ENCODE assay signal across 9 mouse cellular contexts in the genomic region with DNA sequence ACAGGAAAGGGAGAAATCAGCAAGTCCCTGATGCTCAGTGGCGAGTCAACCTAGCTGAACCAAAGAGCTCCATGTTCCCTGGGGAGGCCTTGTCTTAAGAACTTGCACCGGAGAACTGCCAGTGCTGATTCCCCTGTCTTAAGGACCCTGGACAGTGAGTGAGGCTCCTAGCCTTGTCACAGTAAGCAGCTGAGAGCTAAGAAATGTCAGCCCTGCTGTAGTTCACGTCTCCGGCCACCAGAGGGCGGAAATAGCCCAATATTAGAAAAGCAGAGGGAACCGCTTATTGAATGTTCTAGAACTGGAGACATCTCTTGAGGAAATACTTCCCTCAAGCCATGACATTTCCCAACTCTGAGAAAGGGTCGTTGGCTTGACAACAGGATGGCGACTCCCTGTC. TPM values are rescaled to one million over a fixed set of nuclear protein-coding genes. Genes with fewer than 3 reads are reported as not detected.
DNase-seq lines count a peak whose midpoint lies in the region; ATAC-seq and TF ChIP-seq lines count a peak whose summit lies in the region.
"Had no signal": no experiment of that assay in that cellular context is flagged by ENCODE, and none has a peak within 500 bp of the region (broad histone marks: within the 10 kb centered on the region; RNA-seq: fewer than 3 reads in every experiment).

No protein-coding gene starts in this region.

- no peak overlapping the region for H3K4me2 ChIP-seq in liver, embryonic 12.5 days
- no peak overlapping the region for H3K4me2 ChIP-seq in limb, embryonic 11.5 days (ENCODE audit: low read depth, severe bottlenecking)
- H3K4me2 ChIP-seq: embryonic facial prominence, embryonic 15.5 days had no signal

- H3K27ac ChIP-seq in liver, embryonic 12.5 days: no peak overlapping the region
- no peak overlapping the region for H3K27ac ChIP-seq in limb, embryonic 11.5 days (replicated peaks; ENCODE audit: low read depth, low read length)
- no peak overlapping the region for H3K27ac ChIP-seq in thymus, adult 2 months (ENCODE audit: control insufficient read depth, insufficient read depth, low read length)
- H3K27ac ChIP-seq: embryonic facial prominence, embryonic 15.5 days had no signal

- no peak for ATAC-seq in liver, embryonic 12.5 days
- no peak for ATAC-seq in limb, embryonic 11.5 days (ENCODE audit: insufficient number of reproducible peaks, low FRiP score, low TSS enrichment, low read depth)

- no peak for TF ChIP-seq POLR2A in thymus, adult 2 months (IDR thresholded peaks at IDR 0.05; ENCODE audit: control insufficient read depth, extremely low read depth, insufficient read depth, low read length, poor library complexity)

- no peaks in the 10 kb centered on the region for H3K9me3 ChIP-seq in liver, embryonic 12.5 days (replicated peaks)
- H3K9me3 ChIP-seq in limb, embryonic 11.5 days (ENCODE audit: control insufficient read depth, low read length): no peaks in the 10 kb centered on the region
- H3K9me3 ChIP-seq: embryonic facial prominence, embryonic 15.5 days had no signal

- no peaks in the 10 kb centered on the region for H3K4me1 ChIP-seq in liver, embryonic 12.5 days
- no peaks in the 10 kb centered on the region for H3K4me1 ChIP-seq in limb, embryonic 11.5 days (ENCODE audit: control insufficient read depth, insufficient read depth, low read length)
- no peaks in the 10 kb centered on the region for H3K4me1 ChIP-seq in thymus, adult 2 months (replicated peaks; ENCODE audit: control insufficient read depth, insufficient read depth, low read length)
- H3K4me1 ChIP-seq: embryonic facial prominence, embryonic 15.5 days had no signal

- peak; percentile 62 for DNase-seq in liver
- DNase-seq in cerebellum, adult 8-10 months: peak; percentile 55
- peak; percentile 46 to 84 for DNase-seq in frontal cortex, postnatal 14 days (ENCODE audit: low spot score in 2 of 2)
- peak; percentile 17 to 71 for DNase-seq in kidney, adult 8-10 months
- DNase-seq in limb, embryonic 11.5 days (ENCODE audit: low spot score): peak; percentile 87
- peak; percentile 14 for DNase-seq in ovary, adult 18-20 months (ENCODE audit: low spot score)
- DNase-seq in thymus, adult 2 months: peak; percentile 71

- H3K36me3 ChIP-seq in liver, embryonic 12.5 days: no peaks in the 10 kb centered on the region
- no peaks in the 10 kb centered on the region for H3K36me3 ChIP-seq in limb, embryonic 11.5 days (ENCODE audit: control insufficient read depth, insufficient read depth, low read length)
- no peaks in the 10 kb centered on the region for H3K36me3 ChIP-seq in thymus, adult 2 months (ENCODE audit: control insufficient read depth, insufficient read depth, low read length)
- H3K36me3 ChIP-seq: embryonic facial prominence, embryonic 15.5 days had no signal

- TF ChIP-seq CTCF in thymus, adult 2 months (IDR thresholded peaks at IDR 0.05; ENCODE audit: borderline replicate concordance, control insufficient read depth, extremely low read depth, insufficient read depth, low read length, poor library complexity): peak; percentile 59; the same call in 1 of the 2 replicates

- H3K9ac ChIP-seq in liver, embryonic 12.5 days: no peak overlapping the region
- H3K9ac ChIP-seq in limb, embryonic 11.5 days (ENCODE audit: low read length): no peak overlapping the region
- H3K9ac ChIP-seq: embryonic facial prominence, embryonic 15.5 days had no signal

- H3K27me3 ChIP-seq in liver, embryonic 12.5 days (replicated peaks): no peaks in the 10 kb centered on the region
- H3K27me3 ChIP-seq in limb, embryonic 11.5 days (ENCODE audit: control insufficient read depth, insufficient read depth, low read length): no peaks in the 10 kb centered on the region
- H3K27me3 ChIP-seq in thymus, adult 2 months (ENCODE audit: control insufficient read depth, insufficient read depth, low read length): no peaks in the 10 kb centered on the region
- H3K27me3 ChIP-seq: embryonic facial prominence, embryonic 15.5 days had no signal

- no peak overlapping the region for H3K4me3 ChIP-seq in liver, embryonic 12.5 days
- H3K4me3 ChIP-seq in limb, embryonic 11.5 days (ENCODE audit: low read depth, low read length): no peak overlapping the region
- H3K4me3 ChIP-seq in thymus, adult 2 months (ENCODE audit: control insufficient read depth, insufficient read depth, low read length): no peak overlapping the region
- H3K4me3 ChIP-seq: embryonic facial prominence, embryonic 15.5 days had no signal

- 15% methylated on average over 8 of the region's 8 CpGs for WGBS in liver, embryonic 12.5 days (ENCODE audit: insufficient replicate concordance)
- 26% methylated on average over 8 of the region's 8 CpGs for WGBS in limb, embryonic 11.5 days
- WGBS in thymus, adult 2 months: 29% methylated on average over 8 of the region's 8 CpGs

RNA-seq across cellular contexts. Expression of a gene that starts 34.1 kb away (rescaled TPM):
- polyA plus RNA-seq in liver, embryonic 12.5 days (2016; fragmentation: Nextera tagmentation; extraction: Ambion mirVana): 8.7 and 10.2 TPM in 2 replicates
- 22.2 and 25.4 TPM in 2 replicates for polyA plus RNA-seq in limb, embryonic 11.5 days (2014; fragmentation: Nextera tagmentation; extraction: Ambion mirVana)
- 84.9 and 85.5 TPM in 2 replicates for polyA plus RNA-seq in thymus, adult 2 months (2012; rRNA removed)

Comparison
In these comparisons a context has a peak if more than half of its experiments do, and no peak if none do; other contexts are left out.
1. DNase-seq: peak in every context shown above with its lines; median percentile 87 in limb, embryonic 11.5 days; 71 in thymus, adult 2 months; 65 in frontal cortex, postnatal 14 days; 62 in liver; 55 in cerebellum, adult 8-10 months; 44 in kidney, adult 8-10 months; 14 in ovary, adult 18-20 months.